Mouse (Mus musculus) neural tube, embryonic 15.5 days (tissue): ENCODE measurements around the gene Hipk2. TPM values are rescaled to one million over a fixed set of nuclear protein-coding genes. Genes with fewer than 3 reads are reported as not detected.
A peak's percentile ranks its signal among the peaks of the same experiment; 100 is the strongest.

ENCODE experiments used
- ATAC-seq: fragments of 200-750 bp; cut with Nextera tagmentation; 2 replicates; pipeline ENCODE4 v1.8.0; 2017; ENCODE audit warnings: mild to moderate bottlenecking, moderate TSS enrichment, moderate library complexity; ENCODE audit not compliant: low FRiP score
- H3K27ac ChIP-seq: fragments of 300-500 bp; sonication (generic); replicated peaks from 2 replicates; pipeline ENCODE4 v1.5.1; 2015; ENCODE audit warnings: mild to moderate bottlenecking, inconsistent platforms
- H3K27me3 ChIP-seq: fragments of 300-500 bp; sonication (generic); replicated peaks from 2 replicates; pipeline ENCODE4 v1.6.1; 2015; ENCODE audit warnings: inconsistent platforms
- H3K36me3 ChIP-seq: fragments of 300-500 bp; sonication (generic); 2 replicates; pipeline ENCODE4 v1.6.1; 2015; ENCODE audit warnings: inconsistent platforms
- H3K4me1 ChIP-seq: fragments of 300-500 bp; sonication (generic); 2 replicates; pipeline ENCODE4 v1.6.1; 2015; ENCODE audit warnings: inconsistent platforms
- H3K4me2 ChIP-seq: fragments of 300-500 bp; sonication (generic); 2 replicates; pipeline ENCODE4 v1.6.1; 2015; ENCODE audit warnings: inconsistent platforms, mild to moderate bottlenecking, moderate library complexity
- H3K4me3 ChIP-seq: fragments of 300-500 bp; sonication (generic); replicated peaks from 2 replicates; pipeline ENCODE4 v1.5.1; 2015; ENCODE audit warnings: mild to moderate bottlenecking, inconsistent platforms
- H3K9ac ChIP-seq: fragments of 300-500 bp; sonication (generic); replicated peaks from 2 replicates; pipeline ENCODE4 v1.6.1; 2015; ENCODE audit warnings: mild to moderate bottlenecking, inconsistent platforms
- H3K9me3 ChIP-seq: fragments of 300-500 bp; sonication (generic); replicated peaks from 2 replicates; pipeline ENCODE4 v1.6.1; 2016; ENCODE audit warnings: inconsistent platforms
- WGBS: fragments of 180-500 bp; shearing (Covaris S2); methylation state at CpG from one replicate; pipeline ENCODE4 v1.1.7; 2015; ENCODE audit warnings: mixed read lengths; 5-methylcytosine and 5-hydroxymethylcytosine counted together
- polyA plus RNA-seq: library from polyadenylated mRNA; unstranded; fragments of >200 nt; fragmentation: Nextera tagmentation; extraction: Ambion mirVana; gene quantifications from 2 replicates; pipeline ENCODE4 v1.2.1, GENCODE M21; 2015

Gene Hipk2
- polyA plus RNA-seq, 1 experiment from 2014 or later = 32.9 TPM

- no peak overlapping the region for H3K4me3 ChIP-seq
- H3K36me3 ChIP-seq = peaks cover 11% of the 10 kb centered on the region
- H3K9me3 ChIP-seq = no peaks in the 10 kb centered on the region
- ATAC-seq = no peak
- no peak overlapping the region for H3K4me2 ChIP-seq
- no peaks in the 10 kb centered on the region for H3K4me1 ChIP-seq
- WGBS = 93% methylated on average over 4 of the region's 4 CpGs
- H3K27ac ChIP-seq = no peak overlapping the region
- H3K9ac ChIP-seq = no peak overlapping the region
- no peaks in the 10 kb centered on the region for H3K27me3 ChIP-seq
Observed at GRCm38 (mm10) chr6:38823164-38823563, 52.8 kb downstream of the Hipk2 start.

- WGBS = 90% methylated on average over 2 of the region's 2 CpGs
- Histone ChIP-seq H3K9me3 (no peaks in the 10 kb centered on the region), H3K36me3 (peaks cover 24% of the 10 kb centered on the region), H3K27me3 (no peaks in the 10 kb centered on the region), H3K4me1 (0 out of 2 replicates have a peak, but pooled peaks cover 5% of the 10 kb centered on the region), H3K4me3 (no peak overlapping the region), H3K9ac (no peak overlapping the region), H3K27ac (no peak overlapping the region), H3K4me2 (no peak overlapping the region)
- ATAC-seq = no peak
Observed at GRCm38 (mm10) chr6:38821686-38822085, 54.3 kb downstream of the Hipk2 start.

- Histone ChIP-seq H3K9me3 (no peaks in the 10 kb centered on the region), H3K27ac (no peak overlapping the region), H3K36me3 (peaks cover 28% of the 10 kb centered on the region), H3K4me3 (no peak overlapping the region), H3K4me1 (peaks cover 10% of the 10 kb centered on the region; the same call in 1 of the 2 replicates), H3K27me3 (no peaks in the 10 kb centered on the region), H3K4me2 (no peak overlapping the region), H3K9ac (no peak overlapping the region)
- whole genome bisulfite sequencing = 84% methylated on average over 1 of the region's 1 CpGs
- no peak for ATAC-seq
Observed at GRCm38 (mm10) chr6:38820862-38821261, 55.1 kb downstream of the Hipk2 start.

DNA sequence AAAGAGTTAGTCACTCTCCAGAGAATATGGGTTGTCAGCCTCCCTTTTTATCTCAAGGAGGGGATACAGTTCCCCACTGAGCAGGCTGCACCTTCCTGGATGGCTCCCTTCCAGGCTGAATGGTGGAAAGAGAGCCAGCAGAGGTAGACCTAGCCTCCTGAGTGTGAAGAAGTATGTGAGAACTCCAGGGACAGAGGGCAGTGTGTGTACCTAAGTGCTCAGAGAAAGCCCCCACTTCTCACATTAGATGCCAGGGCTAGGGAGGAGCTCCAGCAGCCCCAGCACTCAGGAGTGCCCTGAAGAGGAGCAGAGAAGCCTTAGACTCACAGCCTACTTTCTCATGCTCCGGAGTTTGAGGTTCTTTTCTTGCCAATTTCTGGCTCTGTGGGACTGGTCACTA, 59.7 kb downstream of the Hipk2 start:
- peaks cover 17% of the 10 kb centered on the region; the same call in 1 of the 2 replicates for H3K4me1 ChIP-seq
- H3K27ac ChIP-seq = peak overlapping the region; percentile 37; the same call in 1 of the 2 replicates
- peaks cover 30% of the 10 kb centered on the region for H3K36me3 ChIP-seq
- no peaks in the 10 kb centered on the region for H3K9me3 ChIP-seq
- no peak overlapping the region for H3K4me2 ChIP-seq
- H3K9ac ChIP-seq = no peak overlapping the region
- H3K27me3 ChIP-seq = no peaks in the 10 kb centered on the region
- H3K4me3 ChIP-seq = no peak overlapping the region
- WGBS = 85% methylated on average over 1 of the region's 1 CpGs
- ATAC-seq = no peak

DNA sequence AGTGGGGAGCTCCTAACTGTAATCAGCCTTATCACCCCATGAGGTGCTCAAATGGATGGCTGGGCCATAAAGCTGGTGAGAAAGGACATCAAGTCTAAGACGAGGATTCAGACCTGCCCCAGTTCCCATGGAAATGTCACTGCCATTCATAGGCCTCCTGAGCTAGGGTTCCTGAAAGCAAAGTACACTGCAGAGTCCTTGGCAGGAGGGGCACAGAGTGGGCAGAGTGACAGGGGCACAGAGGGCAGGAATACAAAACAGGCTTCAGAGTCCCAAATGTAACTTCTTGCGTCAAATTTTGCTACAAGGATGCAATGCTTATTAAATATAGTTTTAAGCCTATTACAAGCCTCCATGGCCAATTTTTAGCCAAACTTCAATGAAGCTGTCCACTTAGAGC, 60.4 kb downstream of the Hipk2 start:
- 53% methylated on average over 2 of the region's 2 CpGs for WGBS
- Histone ChIP-seq H3K27ac (peak overlapping the region; percentile 37; the same call in 1 of the 2 replicates), H3K4me3 (no peak overlapping the region), H3K36me3 (peaks cover 30% of the 10 kb centered on the region), H3K4me2 (no peak overlapping the region), H3K9ac (no peak overlapping the region), H3K9me3 (no peaks in the 10 kb centered on the region), H3K4me1 (peaks cover 21% of the 10 kb centered on the region; the same call in 1 of the 2 replicates), H3K27me3 (no peaks in the 10 kb centered on the region)
- no peak for ATAC-seq

GRCm38 (mm10) chr6:38814690-38815089, 61.3 kb downstream of the Hipk2 start:
- H3K36me3 ChIP-seq = peaks cover 30% of the 10 kb centered on the region

GRCm38 (mm10) chr6:38811459-38812145, 64.4 kb downstream of the Hipk2 start:
- ATAC-seq = no peak
- H3K9ac ChIP-seq = no peak overlapping the region
- no peak overlapping the region for H3K4me2 ChIP-seq
- peaks cover 6% of the 10 kb centered on the region; the same call in 1 of the 2 replicates for H3K36me3 ChIP-seq
- no peaks in the 10 kb centered on the region for H3K9me3 ChIP-seq
- H3K27ac ChIP-seq = no peak overlapping the region
- no peaks in the 10 kb centered on the region for H3K27me3 ChIP-seq
- WGBS = 85% methylated on average over 4 of the region's 4 CpGs
- H3K4me1 ChIP-seq = peaks cover 24% of the 10 kb centered on the region; the same call in 1 of the 2 replicates
- H3K4me3 ChIP-seq = no peak overlapping the region

More at GRCm38 (mm10) chr6:38814690-38815089, 61.3 kb downstream of the Hipk2 start:
- Histone ChIP-seq H3K27me3 (no peaks in the 10 kb centered on the region), H3K4me3 (no peak overlapping the region), H3K4me1 (peaks cover 25% of the 10 kb centered on the region; the same call in 1 of the 2 replicates), H3K27ac (no peak overlapping the region), H3K9me3 (no peaks in the 10 kb centered on the region), H3K9ac (no peak overlapping the region), H3K4me2 (no peak overlapping the region)
- ATAC-seq = no peak
- WGBS = 79% methylated on average over 2 of the region's 2 CpGs

DNA sequence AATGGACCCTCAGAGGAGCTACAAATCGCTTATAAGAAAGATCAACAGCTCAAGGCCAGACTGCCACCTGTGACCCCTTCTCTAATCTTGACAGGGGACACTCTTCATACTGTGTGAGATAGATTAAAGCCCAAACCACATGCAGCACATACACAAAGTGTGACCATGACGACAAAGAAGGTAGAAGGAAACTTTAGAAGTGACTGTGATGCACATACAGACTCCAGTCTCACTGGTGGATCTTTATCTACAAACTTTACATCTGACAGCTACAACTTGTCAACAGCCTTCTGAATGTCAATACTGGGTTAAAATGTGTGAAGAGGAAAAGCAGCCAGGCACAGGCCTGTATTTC, 65.9 kb downstream of the Hipk2 start:
- H3K36me3 ChIP-seq = no peaks in the 10 kb centered on the region
- ATAC-seq = no peak
- H3K4me2 ChIP-seq = no peak overlapping the region
- no peak overlapping the region for H3K27ac ChIP-seq
- WGBS = 81% methylated on average over 2 of the region's 2 CpGs
- H3K9ac ChIP-seq = no peak overlapping the region
- H3K9me3 ChIP-seq = no peaks in the 10 kb centered on the region
- H3K27me3 ChIP-seq = no peaks in the 10 kb centered on the region
- H3K4me1 ChIP-seq = peaks cover 14% of the 10 kb centered on the region; the same call in 1 of the 2 replicates
- H3K4me3 ChIP-seq = no peak overlapping the region

- Histone ChIP-seq H3K36me3 (no peaks in the 10 kb centered on the region), H3K9ac (no peak overlapping the region), H3K9me3 (no peaks in the 10 kb centered on the region), H3K4me2 (no peak overlapping the region), H3K4me1 (peaks cover 14% of the 10 kb centered on the region; the same call in 1 of the 2 replicates), H3K27ac (no peak overlapping the region), H3K27me3 (no peaks in the 10 kb centered on the region), H3K4me3 (no peak overlapping the region)
- 64% methylated on average over 10 of the region's 10 CpGs for WGBS
- no peak for ATAC-seq
Observed at GRCm38 (mm10) chr6:38809396-38810120, 66.4 kb downstream of the Hipk2 start.

DNA sequence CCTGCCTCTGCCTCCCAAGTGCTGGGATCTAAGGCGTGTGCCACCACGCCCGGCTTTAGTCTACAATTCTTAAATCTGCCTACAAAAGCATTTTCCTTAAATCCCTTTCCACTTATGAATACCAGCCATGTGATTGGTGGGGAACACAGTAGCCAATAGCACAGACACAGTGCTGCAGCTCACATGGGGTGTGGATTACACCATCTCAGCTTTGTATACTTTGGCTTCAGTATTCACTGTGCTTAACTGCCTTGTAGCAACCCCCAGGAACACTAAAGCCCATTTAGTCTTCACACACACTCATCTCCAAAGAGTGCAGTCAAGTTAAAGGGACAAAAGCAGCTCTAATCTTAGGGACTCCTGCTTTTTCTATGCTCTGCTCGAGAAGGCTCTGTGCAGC, 67.6 kb downstream of the Hipk2 start:
- no peaks in the 10 kb centered on the region for H3K36me3 ChIP-seq
- no peaks in the 10 kb centered on the region for H3K27me3 ChIP-seq
- WGBS = 83% methylated on average over 4 of the region's 4 CpGs
- no peak overlapping the region for H3K4me3 ChIP-seq
- no peak overlapping the region for H3K9ac ChIP-seq
- no peak overlapping the region for H3K4me2 ChIP-seq
- no peaks in the 10 kb centered on the region for H3K9me3 ChIP-seq
- H3K27ac ChIP-seq = no peak overlapping the region
- ATAC-seq = no peak
- peaks cover 19% of the 10 kb centered on the region for H3K4me1 ChIP-seq

DNA sequence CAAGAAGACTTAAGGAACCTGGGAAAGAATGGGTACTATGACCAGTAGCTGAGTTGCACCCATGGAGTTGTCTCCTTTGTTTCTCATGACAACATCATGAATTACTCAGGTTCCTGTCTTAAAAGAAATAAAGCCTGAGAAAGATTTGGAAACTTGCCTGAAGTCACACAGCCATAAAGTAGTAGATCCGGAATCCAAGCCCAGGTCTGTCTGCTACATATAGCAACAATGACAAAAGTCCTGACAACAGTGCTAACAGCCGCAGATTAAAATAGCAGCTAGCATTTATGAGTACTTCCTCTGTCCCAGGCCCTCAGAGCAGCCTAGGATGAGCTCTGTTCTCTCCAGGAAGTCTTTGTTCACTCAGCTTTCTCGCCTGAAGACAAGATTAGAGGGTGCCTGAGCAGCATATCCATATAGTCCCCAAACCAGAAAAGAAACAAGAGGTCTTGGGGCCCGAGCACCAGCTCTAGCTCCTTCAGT, 69.0 kb downstream of the Hipk2 start:
- H3K4me3 ChIP-seq = no peak overlapping the region
- H3K4me1 ChIP-seq = peaks cover 30% of the 10 kb centered on the region
- H3K36me3 ChIP-seq = no peaks in the 10 kb centered on the region
- H3K4me2 ChIP-seq = no peak overlapping the region
- no peak overlapping the region; the same call in 1 of the 2 replicates for H3K27ac ChIP-seq
- no peaks in the 10 kb centered on the region for H3K27me3 ChIP-seq
- ATAC-seq = no peak
- no peak overlapping the region for H3K9ac ChIP-seq
- no peaks in the 10 kb centered on the region for H3K9me3 ChIP-seq
- WGBS = 76% methylated on average over 4 of the region's 4 CpGs

DNA sequence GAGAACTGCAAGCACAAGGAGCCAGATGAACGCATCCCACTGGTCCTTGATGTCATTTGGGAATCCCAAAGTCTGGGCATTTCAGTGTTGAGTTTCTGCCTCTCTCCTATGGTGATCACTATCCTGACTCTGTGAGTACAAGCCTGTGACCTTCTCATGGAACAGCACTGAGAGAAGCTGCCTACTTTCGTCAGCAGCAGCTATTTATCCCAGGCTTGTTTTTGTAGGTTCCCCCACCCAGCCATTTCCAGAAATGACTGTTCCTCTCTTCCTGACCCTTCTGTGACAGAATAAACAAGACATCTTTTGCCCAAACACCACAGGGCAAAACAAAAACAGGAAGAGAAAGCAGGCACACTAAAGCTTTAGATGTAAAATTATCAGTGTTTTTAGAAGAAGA, 70.4 kb downstream of the Hipk2 start:
- no peaks in the 10 kb centered on the region for H3K27me3 ChIP-seq
- H3K36me3 ChIP-seq = no peaks in the 10 kb centered on the region
- H3K4me2 ChIP-seq = no peak overlapping the region
- H3K4me1 ChIP-seq = peaks cover 36% of the 10 kb centered on the region
- 82% methylated on average over 2 of the region's 2 CpGs for WGBS
- H3K9ac ChIP-seq = no peak overlapping the region
- ATAC-seq = no peak
- no peak overlapping the region for H3K4me3 ChIP-seq
- H3K9me3 ChIP-seq = no peaks in the 10 kb centered on the region
- no peak overlapping the region for H3K27ac ChIP-seq
